Mouse (Mus musculus): ENCODE data around the gene Plcd1.

DNA sequence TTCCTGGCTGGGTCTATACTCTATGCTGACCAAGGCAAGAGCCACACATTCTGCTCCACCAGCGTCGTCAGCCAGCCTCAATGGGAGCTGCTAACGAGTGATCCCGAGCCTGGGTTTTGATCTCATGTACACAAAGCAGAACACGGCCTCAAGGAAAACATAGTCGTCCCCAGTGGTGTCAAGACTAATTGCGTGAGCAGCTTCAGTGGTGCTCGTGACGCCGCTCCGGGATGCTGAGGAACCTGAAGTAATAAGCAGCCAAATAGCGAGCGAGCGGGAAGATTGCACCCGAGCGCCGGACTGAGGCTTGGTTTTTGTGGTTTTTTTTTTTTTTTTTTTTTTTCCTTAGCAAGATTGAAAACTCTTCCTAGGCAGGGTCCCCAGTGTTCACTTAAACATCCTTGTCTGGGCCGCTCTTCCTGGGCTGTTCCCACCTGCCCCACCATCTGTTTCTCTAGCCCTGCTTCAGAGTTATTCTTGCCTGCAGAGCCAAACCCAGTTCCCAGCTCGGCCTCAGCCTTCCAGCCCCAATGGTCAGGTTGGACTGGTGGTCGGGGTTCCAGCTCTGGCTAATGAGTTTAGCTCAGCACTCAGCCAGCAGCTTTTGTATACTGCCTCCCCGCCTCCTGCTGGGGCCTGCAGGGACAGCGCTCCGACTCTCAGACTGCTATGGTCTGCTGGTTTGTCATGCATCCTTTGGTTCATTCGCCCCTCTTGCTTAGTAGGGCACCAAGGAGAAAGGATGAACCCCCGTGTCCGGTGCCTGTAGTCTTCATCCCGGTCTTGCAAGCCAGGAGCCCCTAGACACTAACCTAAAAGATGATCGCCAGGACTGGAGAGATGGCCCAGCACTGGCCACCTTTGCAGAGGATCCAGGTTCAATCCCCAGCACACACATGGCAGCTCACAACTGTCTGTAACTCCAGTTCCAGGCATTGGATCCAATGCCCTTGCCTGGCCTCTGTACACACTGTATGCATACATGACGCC is 58.3 kb downstream of the Plcd1 start:
- TF ChIP-seq CTCF (IDR thresholded peaks at IDR 0.05; ENCODE audit: extremely low read depth, insufficient read length, insufficient replicate concordance, low read depth, low read length) (no peak), POLR2A (IDR thresholded peaks at IDR 0.05; ENCODE audit: low read depth, low read length) (no peak)

All from small intestine, adult 2 months (tissue).